Mouse (Mus musculus) hindbrain, embryonic 13.5 days (tissue): ENCODE measurements around the gene Gm11983. TPM values are rescaled to one million over a fixed set of nuclear protein-coding genes. Genes with fewer than 3 reads are reported as not detected.
"Not testable (repeated sequence)": the region's sequence is repeated elsewhere in the genome, so short reads cannot be mapped to it uniquely, and the experiment has no call there.

Experiments used
- ATAC-seq: fragments of 200-750 bp; cut with Nextera tagmentation; 2 replicates; pipeline ENCODE4 v1.8.0; 2017; ENCODE audit warnings: moderate TSS enrichment; ENCODE audit not compliant: low FRiP score
- H3K27ac ChIP-seq: fragments of 300-500 bp; sonication (generic); 2 replicates; pipeline ENCODE4 v1.5.1; 2015; ENCODE audit warnings: inconsistent platforms, mild to moderate bottlenecking, moderate library complexity
- H3K27me3 ChIP-seq: fragments of 300-500 bp; sonication (generic); 2 replicates; pipeline ENCODE4 v1.6.1; 2015; ENCODE audit warnings: mild to moderate bottlenecking, inconsistent platforms
- H3K36me3 ChIP-seq: fragments of 300-500 bp; sonication (generic); 2 replicates; pipeline ENCODE4 v1.6.1; 2015; ENCODE audit warnings: mild to moderate bottlenecking, inconsistent platforms
- H3K4me1 ChIP-seq: fragments of 300-500 bp; sonication (generic); replicated peaks from 2 replicates; pipeline ENCODE4 v1.6.1; 2015; ENCODE audit warnings: inconsistent platforms
- H3K4me2 ChIP-seq: fragments of 300-500 bp; sonication (generic); 2 replicates; pipeline ENCODE4 v1.6.1; 2015; ENCODE audit warnings: inconsistent platforms, mild to moderate bottlenecking, moderate library complexity
- H3K4me3 ChIP-seq: fragments of 300-500 bp; sonication (generic); 2 replicates; pipeline ENCODE4 v1.5.1; 2015; ENCODE audit warnings: mild to moderate bottlenecking, inconsistent platforms
- H3K9ac ChIP-seq: fragments of 300-500 bp; sonication (generic); 2 replicates; pipeline ENCODE4 v1.6.1; 2015; ENCODE audit warnings: mild to moderate bottlenecking, inconsistent platforms
- H3K9me3 ChIP-seq: fragments of 300-500 bp; sonication (generic); 2 replicates; pipeline ENCODE4 v1.6.1; 2016; ENCODE audit warnings: inconsistent platforms
- WGBS: fragments of 180-500 bp; shearing (Covaris S2); methylation state at CpG from one replicate; pipeline ENCODE4 v1.1.7; 2015; 5-methylcytosine and 5-hydroxymethylcytosine counted together
- polyA plus RNA-seq: library from polyadenylated mRNA; unstranded; fragments of >200 nt; fragmentation: Nextera tagmentation; extraction: Ambion mirVana; gene quantifications from 2 replicates; pipeline ENCODE4 v1.2.1, GENCODE M21; 2015

The Gm11983 gene
- polyA plus RNA-seq, 1 experiment from 2014 or later = not detected

GRCm38 (mm10) chr11:6840775-6841174 is 3.3 kb upstream of the Gm11983 start:
- no peak overlapping the region for H3K4me3 ChIP-seq
- no peak overlapping the region for H3K27ac ChIP-seq
- no peaks in the 10 kb centered on the region for H3K27me3 ChIP-seq
- no peak overlapping the region for H3K4me2 ChIP-seq
- no peak overlapping the region for H3K9ac ChIP-seq
- no peak for ATAC-seq
- 56% methylated on average over 3 of the region's 3 CpGs for WGBS
- H3K9me3 ChIP-seq = no peaks in the 10 kb centered on the region; the same call in 1 of the 2 replicates
- H3K4me1 ChIP-seq = no peaks in the 10 kb centered on the region
- no peaks in the 10 kb centered on the region for H3K36me3 ChIP-seq

- H3K9me3 ChIP-seq = no peaks in the 10 kb centered on the region
- H3K27ac ChIP-seq = no peak overlapping the region
- no peak overlapping the region for H3K4me3 ChIP-seq
- no peaks in the 10 kb centered on the region for H3K27me3 ChIP-seq
- no peak overlapping the region for H3K4me2 ChIP-seq
- H3K36me3 ChIP-seq = no peaks in the 10 kb centered on the region
- no peaks in the 10 kb centered on the region for H3K4me1 ChIP-seq
- H3K9ac ChIP-seq = no peak overlapping the region
- ATAC-seq = no peak
- WGBS = 69% methylated on average over 13 of the region's 13 CpGs
These were observed 2.8 kb downstream of the Gm11983 start for GRCm38 (mm10) chr11:6834636-6835035.

GRCm38 (mm10) chr11:6833731-6834130 is 3.7 kb downstream of the Gm11983 start:
- Histone ChIP-seq H3K9ac (no peak overlapping the region), H3K4me3 (no peak overlapping the region), H3K36me3 (no peaks in the 10 kb centered on the region), H3K27ac (no peak overlapping the region), H3K4me1 (no peaks in the 10 kb centered on the region), H3K27me3 (no peaks in the 10 kb centered on the region), H3K4me2 (no peak overlapping the region), H3K9me3 (no peaks in the 10 kb centered on the region)
- no peak for ATAC-seq
- WGBS = 92% methylated on average over 9 of the region's 9 CpGs

GRCm38 (mm10) chr11:6831931-6832330 is 5.5 kb downstream of the Gm11983 start:
- no peaks in the 10 kb centered on the region for H3K4me1 ChIP-seq
- H3K4me3 ChIP-seq = no peak overlapping the region
- no peak overlapping the region for H3K4me2 ChIP-seq
- no peaks in the 10 kb centered on the region for H3K9me3 ChIP-seq
- no peaks in the 10 kb centered on the region for H3K27me3 ChIP-seq
- no peak overlapping the region for H3K9ac ChIP-seq
- H3K27ac ChIP-seq = no peak overlapping the region
- 0 out of 2 replicates have a peak, but pooled peaks have one; percentile 39 for ATAC-seq
- WGBS = 68% methylated on average over 9 of the region's 9 CpGs
- H3K36me3 ChIP-seq = no peaks in the 10 kb centered on the region

DNA sequence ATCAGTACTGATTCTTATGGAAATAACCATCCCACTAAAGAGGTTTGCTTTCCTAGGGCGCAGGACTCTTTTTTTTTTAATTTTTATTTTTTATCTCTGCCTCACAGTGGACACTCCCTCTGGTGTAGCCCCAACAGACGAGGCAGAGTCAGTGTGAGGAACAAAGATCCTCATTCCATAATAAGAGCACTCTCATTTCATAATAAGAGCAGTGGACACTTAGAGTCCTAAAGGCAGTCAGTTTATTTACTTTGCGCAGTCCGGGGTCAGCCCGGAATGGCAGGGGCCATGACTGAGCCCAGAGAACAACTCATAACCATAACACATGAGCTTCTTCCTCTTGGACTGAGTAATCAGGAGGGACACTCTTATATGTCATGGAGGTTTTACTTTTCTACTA is 9.3 kb downstream of the Gm11983 start:
- Histone ChIP-seq H3K36me3 (no peaks in the 10 kb centered on the region), H3K9me3 (no peaks in the 10 kb centered on the region), H3K4me3 (no peak overlapping the region), H3K9ac (no peak overlapping the region), H3K4me1 (no peaks in the 10 kb centered on the region), H3K4me2 (no peak overlapping the region), H3K27me3 (no peaks in the 10 kb centered on the region), H3K27ac (no peak overlapping the region)
- 57% methylated on average over 5 of the region's 5 CpGs for WGBS
- ATAC-seq = no peak

DNA sequence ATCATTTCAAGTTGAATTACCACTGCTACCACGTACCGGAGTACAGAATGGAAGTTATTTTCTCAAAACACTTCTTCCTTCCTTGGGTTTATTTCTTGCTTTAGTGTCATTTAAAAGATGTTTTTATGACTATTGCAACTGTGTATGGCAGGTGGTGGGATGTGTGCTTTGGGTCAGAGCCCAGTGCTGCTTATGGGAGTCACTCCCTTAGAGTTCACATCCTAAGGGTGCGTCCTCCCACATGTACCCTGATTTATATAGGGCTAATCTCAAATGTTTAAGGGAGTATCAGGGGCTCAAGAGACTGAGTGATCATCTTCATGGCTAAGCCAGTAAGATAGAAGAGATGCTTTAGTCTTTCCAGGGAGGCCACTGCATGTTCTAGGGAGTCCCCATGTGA is 11.3 kb downstream of the Gm11983 start:
- Histone ChIP-seq H3K9me3 (no peaks in the 10 kb centered on the region), H3K36me3 (no peaks in the 10 kb centered on the region), H3K4me3 (no peak overlapping the region), H3K4me1 (no peaks in the 10 kb centered on the region), H3K27ac (no peak overlapping the region), H3K9ac (no peak overlapping the region), H3K27me3 (no peaks in the 10 kb centered on the region), H3K4me2 (no peak overlapping the region)
- ATAC-seq = no peak
- WGBS = 91% methylated on average over 3 of the region's 3 CpGs

- Histone ChIP-seq H3K9ac (no peak overlapping the region), H3K4me3 (no peak overlapping the region), H3K27ac (no peak overlapping the region), H3K4me2 (no peak overlapping the region), H3K9me3 (no peaks in the 10 kb centered on the region), H3K36me3 (no peaks in the 10 kb centered on the region), H3K27me3 (no peaks in the 10 kb centered on the region), H3K4me1 (no peaks in the 10 kb centered on the region)
- ATAC-seq = no peak
- 91% methylated on average over 2 of the region's 2 CpGs for WGBS
These were observed 14.3 kb downstream of the Gm11983 start for GRCm38 (mm10) chr11:6823176-6823575.

- H3K36me3 ChIP-seq = no peaks in the 10 kb centered on the region
- ATAC-seq = no peak
- no peaks in the 10 kb centered on the region for H3K4me1 ChIP-seq
- H3K9me3 ChIP-seq = no peaks in the 10 kb centered on the region
- H3K27me3 ChIP-seq = no peaks in the 10 kb centered on the region
- H3K9ac ChIP-seq = no peak overlapping the region
- H3K4me2 ChIP-seq = no peak overlapping the region
- WGBS = 95% methylated on average over 4 of the region's 4 CpGs
- H3K4me3 ChIP-seq = no peak overlapping the region
- H3K27ac ChIP-seq = no peak overlapping the region
These were observed 23.0 kb downstream of the Gm11983 start for GRCm38 (mm10) chr11:6814486-6814885.

DNA sequence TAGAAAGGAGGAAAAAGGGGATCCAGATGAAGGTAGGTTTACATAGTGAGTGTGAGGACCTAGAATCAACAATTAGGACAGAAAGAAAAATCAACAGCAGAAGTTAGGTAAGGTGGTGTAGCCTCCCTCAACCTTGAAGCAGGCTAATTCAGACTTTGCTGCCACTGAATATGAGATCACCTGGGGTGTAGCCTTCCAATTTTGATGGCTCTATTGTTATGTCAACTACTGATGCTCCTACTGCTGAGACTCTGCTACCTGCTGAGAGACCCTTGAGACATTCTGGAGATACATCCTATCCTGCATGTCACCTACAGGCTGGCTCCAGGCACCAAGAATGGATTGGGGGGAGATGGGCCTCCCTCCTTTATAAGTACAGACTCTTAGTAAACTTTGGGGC is 34.6 kb downstream of the Gm11983 start:
- H3K4me3 ChIP-seq, H3K9me3 ChIP-seq, H3K9ac ChIP-seq, H3K4me2 ChIP-seq, ATAC-seq, H3K36me3 ChIP-seq, H3K4me1 ChIP-seq, H3K27ac ChIP-seq, H3K27me3 ChIP-seq: not testable (repeated sequence)

DNA sequence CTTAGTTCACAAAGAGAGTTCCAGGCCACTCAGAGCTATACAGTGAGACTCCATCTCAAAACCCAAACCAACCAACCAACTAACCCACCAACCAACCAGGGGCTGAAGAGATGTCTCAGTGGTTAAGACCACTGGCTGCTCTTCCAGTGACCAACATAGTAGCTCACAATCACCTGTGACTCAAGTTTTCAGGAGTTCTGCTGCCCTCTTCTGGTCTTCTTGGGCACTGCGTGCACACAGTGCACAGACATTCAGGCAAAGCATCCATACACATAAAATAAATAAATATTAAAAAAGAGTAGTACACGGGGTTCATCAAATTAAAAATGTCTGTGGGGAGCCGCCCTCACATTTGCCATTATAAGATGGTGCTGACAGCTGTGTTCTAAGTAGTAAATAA is 46.8 kb downstream of the Gm11983 start:
- H3K4me3 ChIP-seq = no peak overlapping the region
- H3K9me3 ChIP-seq = 0 out of 2 replicates have a peak, but pooled peaks cover 3% of the 10 kb centered on the region
- H3K9ac ChIP-seq = no peak overlapping the region
- no peaks in the 10 kb centered on the region for H3K4me1 ChIP-seq
- 91% methylated on average over 3 of the region's 3 CpGs for WGBS
- H3K27ac ChIP-seq = no peak overlapping the region
- H3K36me3 ChIP-seq = no peaks in the 10 kb centered on the region
- H3K4me2 ChIP-seq = no peak overlapping the region
- no peak for ATAC-seq
- H3K27me3 ChIP-seq = no peaks in the 10 kb centered on the region

Other genes with a start within 250 kb of the Gm11983 start
- gene Nacad, start 231.6 kb downstream of the Gm11983 start, polyA plus RNA-seq = 87.6 and 90.0 TPM in 2 replicates
- gene Tbrg4, start 211.6 kb downstream of the Gm11983 start, polyA plus RNA-seq = 29.2 and 34.0 TPM in 2 replicates
- gene Wap, start 199.0 kb downstream of the Gm11983 start, polyA plus RNA-seq = not detected in 2 replicates
- 22.1 and 24.6 TPM in 2 replicates for gene Ramp3, start 179.1 kb downstream of the Gm11983 start, polyA plus RNA-seq
- 4.5 and 5.1 TPM in 2 replicates for gene Adcy1, start 225.8 kb upstream of the Gm11983 start, polyA plus RNA-seq